Mouse (Mus musculus): ENCODE measurements around the gene Nlgn1.

DNA sequence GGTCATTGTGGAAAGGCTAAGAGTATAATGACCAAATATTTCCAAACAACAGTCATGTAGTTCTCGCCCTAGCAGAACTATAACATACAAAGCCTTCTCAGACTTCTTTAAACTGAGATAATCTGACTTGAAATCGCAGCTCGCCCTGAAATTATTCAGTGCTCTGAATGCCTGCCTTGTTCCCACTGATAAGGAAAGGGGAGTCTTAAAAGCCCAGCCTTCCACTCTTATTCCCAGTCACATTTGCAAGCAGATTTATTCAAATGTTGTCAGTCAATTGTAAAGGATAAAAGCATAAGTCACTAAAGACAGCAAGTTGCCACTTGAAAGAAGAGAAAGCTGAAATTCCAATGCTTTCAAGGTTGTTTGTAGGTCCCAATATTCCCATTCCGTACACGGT, 658.9 kb downstream of the Nlgn1 start:
- TF ChIP-seq POLR2A (IDR thresholded peaks at IDR 0.05; ENCODE audit: low read depth, low read length) (no peak), CTCF (IDR thresholded peaks at IDR 0.05; ENCODE audit: extremely low read depth, insufficient read length, insufficient replicate concordance, low read depth, low read length) (no peak)

Measured in small intestine, adult 2 months (tissue).